Mouse (Mus musculus) CH12.LX (cell line): ENCODE data around the gene Med20. TPM values are rescaled to one million over a fixed set of nuclear protein-coding genes. Genes with fewer than 3 reads are reported as not detected.

Source experiments
- DNase-seq: peaks from one replicate; pipeline ENCODE4 v3.0.0-alpha.2; 2013; ENCODE audit errors: extremely low read depth
- H3K27ac ChIP-seq: 2 replicates; pipeline ENCODE4 v1.5.1; 2012; ENCODE audit warnings: low read depth, mild to moderate bottlenecking, control low read depth, moderate library complexity; ENCODE audit not compliant: insufficient read depth
- H3K27me3 ChIP-seq: replicated peaks from 2 replicates; pipeline ENCODE3; 2012; ENCODE audit warnings: inconsistent platforms
- H3K36me3 ChIP-seq, 2 experiments: replicated peaks in 1 of 2; 2 replicates each; pipeline versions ENCODE3 to v1.6.1; 2012; ENCODE audit warnings: inconsistent platforms in 1 of 2, low read length in 1 of 2, mild to moderate bottlenecking in 1 of 2, mixed read lengths in 1 of 2, moderate library complexity in 1 of 2; ENCODE audit not compliant: control insufficient read depth in 1 of 2, insufficient read depth in 1 of 2
- H3K4me1 ChIP-seq, 2 experiments: 2 replicates each; pipeline ENCODE4 v1.6.1; 2012; ENCODE audit warnings: inconsistent platforms in 1 of 2, moderate library complexity in 1 of 2; ENCODE audit not compliant: insufficient read depth in 2 of 2, control insufficient read depth in 1 of 2
- H3K4me2 ChIP-seq: 2 replicates; pipeline ENCODE4 v1.6.1; 2012; ENCODE audit warnings: low read depth, mild to moderate bottlenecking, control low read depth; ENCODE audit not compliant: poor library complexity, insufficient read depth, severe bottlenecking
- H3K4me3 ChIP-seq, 3 experiments: fragments of 150-350 bp in 1 of 3; sonication (generic) in 1 of 3; replicated peaks in 1 of 3; 2 replicates each; pipeline versions ENCODE3 to v1.5.1; 2011 to 2012; ENCODE audit warnings: low read depth in 2 of 3, low read length in 2 of 3, mild to moderate bottlenecking in 2 of 3, moderate library complexity in 2 of 3, control low read depth in 1 of 3, improper control_type of control experiment in 1 of 3, inconsistent platforms in 1 of 3, mixed read lengths in 1 of 3; ENCODE audit not compliant: poor library complexity in 1 of 3
- H3K79me2 ChIP-seq: replicated peaks from 2 replicates; pipeline ENCODE4 v1.6.1; 2012; ENCODE audit warnings: mild to moderate bottlenecking, moderate library complexity; ENCODE audit not compliant: control insufficient read depth, poor library complexity, insufficient read depth, severe bottlenecking; ENCODE audit errors: extremely low read depth
- H3K9ac ChIP-seq: 2 replicates; pipeline ENCODE4 v1.6.1; 2012; ENCODE audit warnings: low read depth, mild to moderate bottlenecking, control low read depth, moderate library complexity; ENCODE audit not compliant: insufficient read depth
- H3K9me3 ChIP-seq: replicated peaks from 2 replicates; pipeline ENCODE3; 2012; ENCODE audit warnings: low read length, inconsistent platforms, mixed read lengths
- CHD2 ChIP-seq: IDR thresholded peaks from 2 replicates; pipeline ENCODE4 v1.6.1; 2011; ENCODE audit warnings: low read length, improper control_type of control experiment
- E2F4 ChIP-seq: IDR thresholded peaks from 2 replicates; pipeline ENCODE4 v1.6.1; 2011; ENCODE audit warnings: low read depth, low read length, improper control_type of control experiment; ENCODE audit not compliant: insufficient replicate concordance
- ETS1 ChIP-seq: conservative IDR thresholded peaks from 2 replicates; pipeline ENCODE4 v1.6.1; 2012; ENCODE audit warnings: low read depth, mild to moderate bottlenecking, inconsistent platforms, low read length, improper control_type of control experiment, moderate library complexity
- JUND ChIP-seq: conservative IDR thresholded peaks from 2 replicates; pipeline ENCODE4 v1.6.1; 2011; ENCODE audit warnings: low read depth, low read length, improper control_type of control experiment
- MAZ ChIP-seq: IDR thresholded peaks from 2 replicates; pipeline ENCODE4 v1.6.1; 2012; ENCODE audit warnings: low read depth, mild to moderate bottlenecking, inconsistent platforms, low read length, improper control_type of control experiment, moderate library complexity
- NELFE ChIP-seq: IDR thresholded peaks from 2 replicates; pipeline ENCODE4 v1.6.1; 2011; ENCODE audit warnings: low read depth, low read length, improper control_type of control experiment
- PAX5 ChIP-seq: IDR thresholded peaks from 2 replicates; pipeline ENCODE4 v1.6.1; 2012; ENCODE audit warnings: low read length, inconsistent platforms, mixed read lengths
- POLR2AphosphoS2 ChIP-seq: IDR thresholded peaks from 2 replicates; pipeline ENCODE4 v1.6.1; 2011; ENCODE audit warnings: low read depth, low read length, improper control_type of control experiment
- TBP ChIP-seq: conservative IDR thresholded peaks from 2 replicates; pipeline ENCODE4 v1.6.1; 2011; ENCODE audit warnings: low read depth, low read length, improper control_type of control experiment
- USF1 ChIP-seq: IDR thresholded peaks from 2 replicates; pipeline ENCODE4 v1.6.1; 2014; ENCODE audit warnings: low read depth, mild to moderate bottlenecking, inconsistent platforms, low read length, improper control_type of control experiment
- USF2 ChIP-seq: conservative IDR thresholded peaks from 2 replicates; pipeline ENCODE4 v1.6.1; 2011; ENCODE audit warnings: low read depth, low read length, improper control_type of control experiment
- ZC3H11A ChIP-seq: IDR thresholded peaks from 2 replicates; pipeline ENCODE4 v1.6.1; 2012; ENCODE audit warnings: low read depth, mild to moderate bottlenecking, inconsistent platforms, low read length, improper control_type of control experiment
- ZNF384 ChIP-seq: IDR thresholded peaks from 2 replicates; pipeline ENCODE4 v1.6.1; 2012; ENCODE audit warnings: low read depth, low read length, improper control_type of control experiment, inconsistent platforms
- dilution Hi-C: fragments of 300-500 bp; cut with MboI; formaldehyde crosslinking; loops from 2 replicates; pipeline ENCODE4 v1.14.3; 2020; ENCODE audit warnings: low sequenced_read_pairs; ENCODE audit not compliant: extremely low pct_unique_long_range_greater_than_20kb, extremely low pct_ligation_motif_present
- in situ Hi-C: fragments of 300-500 bp; cut with MboI; formaldehyde crosslinking; loops from 3 replicates; pipeline ENCODE4 v1.14.3; 2019; ENCODE audit warnings: low sequenced_read_pairs, low pct_ligation_motif_present, low pct_unique_long_range_greater_than_20kb, mixed read lengths
- polyA plus RNA-seq: library from polyadenylated mRNA; unstranded; fragments of >175 nt; gene quantifications from 2 replicates; pipeline ENCODE4 v1.2.1, GENCODE M21; 2012; ENCODE audit warnings: low read depth; ENCODE audit not compliant: insufficient read length
- total RNA-seq, 2 experiments: library from RNA; depleted of rRNA; stranded (reverse); fragments of 300-350 nt in 1 of 2; fragments of >200 nt in 1 of 2; gene quantifications; 2 replicates each; pipeline ENCODE4 v1.2.3; 2012 to 2014

The Med20 gene
- total and polyA plus RNA-seq, 3 experiments: 31.0 to 42.5 (median 31.1) TPM

- Histone ChIP-seq H3K9me3 (no peaks in the 10 kb centered on the region), H3K4me2 (peak within 1 kb of the TSS; percentile 93), H3K4me3 (peak within 1 kb of the TSS; percentile 27 to 62 (median 60)), H3K4me1 (peaks cover 4 to 20% of the 10 kb centered on the region in 2 experiments; a peak in 2 of 4 replicates), H3K79me2 (0 out of 2 replicates have a peak, but pooled peaks cover 2% of the 10 kb centered on the region), H3K9ac (peak within 1 kb of the TSS; percentile 85), H3K27ac (no peak within 1 kb of the TSS), H3K36me3 (peaks cover 3 to 25% of the 10 kb centered on the region in 2 experiments), H3K27me3 (no peaks in the 10 kb centered on the region)
- in situ Hi-C loops (no loop called here), dilution Hi-C loops (no loop called here)
- TF ChIP-seq USF2: no peak
- no peak for TF ChIP-seq POLR2AphosphoS2
- no peak for TF ChIP-seq PAX5
- TF ChIP-seq CHD2: no peak
- no peak for TF ChIP-seq TBP
- TF ChIP-seq JUND: no peak
- no peak for TF ChIP-seq ETS1
- TF ChIP-seq ZC3H11A: no peak
- no peak for TF ChIP-seq MAZ
- TF ChIP-seq E2F4: no peak
- DNase-seq: no peak
Observed at GRCm38 (mm10) chr17:47630678-47631065, 19.3 kb downstream of the Med20 start, which contains the start of gene Usp49. Usp49 (plus strand) TSS chr17:47630690.

- no peak overlapping the region for H3K4me2 ChIP-seq
- DNase-seq: no peak
- no peak overlapping the region for H3K4me3 ChIP-seq
- peaks cover 3 to 18% of the 10 kb centered on the region in 2 experiments for H3K36me3 ChIP-seq
- H3K27me3 ChIP-seq: no peaks in the 10 kb centered on the region
- in situ Hi-C loops: no loop called here
- H3K79me2 ChIP-seq: 0 out of 2 replicates have a peak, but pooled peaks cover 2% of the 10 kb centered on the region
- H3K4me1 ChIP-seq: peaks cover 4 to 20% of the 10 kb centered on the region in 2 experiments; a peak in 2 of 4 replicates
- dilution Hi-C loops: no loop called here
- no peak overlapping the region for H3K27ac ChIP-seq
- H3K9me3 ChIP-seq: no peaks in the 10 kb centered on the region
- TF ChIP-seq NELFE (no peak), USF2 (no peak), USF1 (no peak), ZNF384 (no peak), CHD2 (no peak), TBP (no peak)
- H3K9ac ChIP-seq: no peak overlapping the region
Observed at GRCm38 (mm10) chr17:47632181-47632840, 20.9 kb downstream of the Med20 start.
